Mouse (Mus musculus): ENCODE data around the gene Coro1c.

Gene Coro1c

GRCm38 (mm10) chr5:113797149-113797882, 111.2 kb downstream of the Coro1c start:
- DNase-seq (ENCODE audit: low spot score in 2 of 2), result no peak

GRCm38 (mm10) chr5:113796401-113797148, 112.0 kb downstream of the Coro1c start:
- no peak for DNase-seq (ENCODE audit: low spot score in 2 of 2)

Data from heart, adult 9 months (tissue).